8 mouse cellular contexts compared by ENCODE assay signal in the genomic region with DNA sequence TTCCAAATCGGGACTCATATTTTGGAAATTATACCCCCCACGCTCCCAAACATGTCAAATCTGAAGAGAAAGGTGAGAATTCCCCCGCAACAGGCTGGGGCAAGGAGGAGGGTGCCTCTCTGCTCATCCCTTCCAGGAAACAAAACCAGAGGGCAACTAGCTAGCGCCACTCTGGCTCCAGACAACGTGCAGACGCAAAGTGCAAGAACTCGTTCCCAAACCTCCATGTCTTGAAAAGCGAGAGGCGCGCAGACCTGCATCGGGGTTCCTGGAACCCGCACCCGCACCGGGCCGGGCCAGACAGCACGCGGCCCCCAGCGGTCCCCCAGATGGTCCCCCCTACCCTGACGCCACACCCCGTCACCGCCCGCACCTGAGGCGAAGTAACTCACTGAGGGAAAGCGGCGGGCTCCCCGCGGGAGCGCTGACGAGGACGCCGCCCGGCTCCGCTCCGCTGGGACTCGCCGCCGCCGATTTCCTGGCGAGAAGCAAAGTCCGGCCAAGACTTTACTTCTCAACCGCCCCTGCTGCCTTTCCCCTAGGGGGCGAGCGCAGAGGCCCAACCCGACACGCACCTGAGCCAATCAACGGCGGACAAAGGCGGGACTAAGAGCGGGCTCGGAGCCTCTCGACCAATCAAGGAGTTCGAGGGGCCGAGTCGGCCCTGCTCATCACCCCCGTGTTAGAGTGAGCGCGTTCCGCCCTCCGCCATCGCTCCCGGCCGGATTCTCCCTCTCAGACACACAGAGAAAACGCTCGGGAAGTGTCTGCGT. TPM values are rescaled to one million over a fixed set of nuclear protein-coding genes. Genes with fewer than 3 reads are reported as not detected.
DNase-seq lines count a peak whose midpoint lies in the region; ATAC-seq and TF ChIP-seq lines count a peak whose summit lies in the region.

A gene (minus strand): TSS at position 561 of the 773 bp plus-strand sequence.

- H3K9me3 ChIP-seq in kidney, embryonic 14.5 days (ENCODE audit: control insufficient read depth, low read length): no peaks in the 10 kb centered on the region
- no peaks in the 10 kb centered on the region for H3K9me3 ChIP-seq in limb, embryonic 15.5 days

- H3K4me3 ChIP-seq in bone marrow macrophage, adult 2 months (ENCODE audit: insufficient read depth, low read length): peak within 1 kb of the TSS; percentile 70
- peak within 1 kb of the TSS; percentile 100 for H3K4me3 ChIP-seq in embryonic fibroblast, embryonic 13.5 days (ENCODE audit: insufficient read depth, low read length)
- peak within 1 kb of the TSS; percentile 86 for H3K4me3 ChIP-seq in kidney, embryonic 14.5 days (ENCODE audit: low read length)
- H3K4me3 ChIP-seq in limb, embryonic 15.5 days: peak within 1 kb of the TSS; percentile 82

- H3K4me1 ChIP-seq in bone marrow macrophage, adult 2 months (ENCODE audit: control insufficient read depth, insufficient read depth, low read length): peaks cover 33% of the 10 kb centered on the region
- peaks cover 6% of the 10 kb centered on the region; the same call in 1 of the 2 replicates for H3K4me1 ChIP-seq in embryonic fibroblast, embryonic 13.5 days (ENCODE audit: control insufficient read depth, insufficient read depth, low read length)
- peaks cover 16% of the 10 kb centered on the region for H3K4me1 ChIP-seq in kidney, embryonic 14.5 days (ENCODE audit: control insufficient read depth, insufficient read depth, low read length)
- H3K4me1 ChIP-seq in limb, embryonic 15.5 days: peaks cover 19% of the 10 kb centered on the region

- no peaks in the 10 kb centered on the region for H3K27me3 ChIP-seq in kidney, embryonic 14.5 days (ENCODE audit: control insufficient read depth, insufficient read depth, low read length)
- H3K27me3 ChIP-seq in limb, embryonic 15.5 days: no peaks in the 10 kb centered on the region

- peaks cover 11% of the 10 kb centered on the region; the same call in 1 of the 2 replicates for H3K36me3 ChIP-seq in kidney, embryonic 14.5 days (ENCODE audit: control insufficient read depth, insufficient read depth, low read length)
- H3K36me3 ChIP-seq in limb, embryonic 15.5 days: peaks cover 3% of the 10 kb centered on the region; the same call in 1 of the 2 replicates

- WGBS in kidney, embryonic 14.5 days: under 1% methylated on average over 63 of the region's 65 CpGs
- WGBS in limb, embryonic 15.5 days: under 1% methylated on average over 65 of the region's 65 CpGs

- H3K4me2 ChIP-seq in kidney, embryonic 14.5 days (replicated peaks; ENCODE audit: low read depth, low read length): peak within 1 kb of the TSS; percentile 95
- peak within 1 kb of the TSS; percentile 93 for H3K4me2 ChIP-seq in limb, embryonic 15.5 days

- peak within 1 kb of the TSS; percentile 41; the same call in 1 of the 2 replicates for H3K27ac ChIP-seq in bone marrow macrophage, adult 2 months (ENCODE audit: insufficient read depth, low read depth, low read length)
- H3K27ac ChIP-seq in embryonic fibroblast, embryonic 13.5 days (ENCODE audit: insufficient read depth, low read length): peak within 1 kb of the TSS; percentile 36
- peak within 1 kb of the TSS; percentile 86 for H3K27ac ChIP-seq in kidney, embryonic 14.5 days (ENCODE audit: low read depth, low read length)
- peak within 1 kb of the TSS; percentile 94 for H3K27ac ChIP-seq in limb, embryonic 15.5 days

- no peak for TF ChIP-seq CTCF in bone marrow macrophage, adult 2 months (IDR thresholded peaks at IDR 0.05; ENCODE audit: low read depth, low read length)
- no peak for TF ChIP-seq CTCF in embryonic fibroblast, embryonic 13.5 days (IDR thresholded peaks at IDR 0.05; ENCODE audit: borderline replicate concordance, insufficient read depth, low read length)

- DNase-seq in A20 (ENCODE audit: low read depth, low spot score): peak; percentile 97
- DNase-seq in heart, adult 9 months (ENCODE audit: low spot score in 2 of 2): peak; percentile 97 to 98
- DNase-seq in monocyte, adult 2 months (ENCODE audit: low read depth in 1 of 2, low spot score in 2 of 2): peak; percentile 84 to 88
- peak; percentile 98 for DNase-seq in spleen, postnatal 36 days (ENCODE audit: low spot score in 2 of 2)

- peak; percentile 98 for ATAC-seq in kidney, embryonic 14.5 days (ENCODE audit: low FRiP score, low TSS enrichment)
- ATAC-seq in limb, embryonic 15.5 days (ENCODE audit: insufficient number of reproducible peaks, low FRiP score, low TSS enrichment, low read depth): peak; percentile 99

- peak within 1 kb of the TSS; percentile 86 for H3K9ac ChIP-seq in kidney, embryonic 14.5 days (ENCODE audit: low read depth, low read length)
- peak within 1 kb of the TSS; percentile 70 for H3K9ac ChIP-seq in limb, embryonic 15.5 days

- TF ChIP-seq POLR2A in bone marrow macrophage, adult 2 months (IDR thresholded peaks at IDR 0.05; ENCODE audit: borderline replicate concordance, low read depth, low read length): no peak
- peak; percentile 45 for TF ChIP-seq POLR2A in embryonic fibroblast, embryonic 13.5 days (IDR thresholded peaks at IDR 0.05; ENCODE audit: low read depth, low read length)

RNA-seq across cellular contexts. Expression of the gene that starts here (rescaled TPM):
- 4.0 and 7.4 TPM in 2 replicates for polyA plus RNA-seq in bone marrow macrophage, adult 2 months (2012; ENCODE audit: insufficient read depth, insufficient read length, missing spikeins)
- polyA plus RNA-seq in embryonic fibroblast, embryonic 13.5 days (2011; ENCODE audit: insufficient read length, low read depth, missing spikeins): 8.4 and 8.6 TPM in 2 replicates
- 10.8 and 14.4 TPM in 2 replicates for polyA plus RNA-seq in kidney, embryonic 14.5 days (2014; fragmentation: Nextera tagmentation; extraction: Ambion mirVana)
- polyA plus RNA-seq in limb, embryonic 15.5 days (2015; fragmentation: Nextera tagmentation; extraction: Ambion mirVana): 14.2 and 15.7 TPM in 2 replicates

Comparison
In these comparisons a context has a peak if more than half of its experiments do, and no peak if none do; other contexts are left out.
1. Peak in every context shown above with its lines: DNase-seq, ATAC-seq, H3K4me3 ChIP-seq and H3K27ac ChIP-seq.
2. H3K27ac ChIP-seq: peak in every context shown above with its lines; median percentile 94 in limb, embryonic 15.5 days; 86 in kidney, embryonic 14.5 days; 41 in bone marrow macrophage, adult 2 months; 36 in embryonic fibroblast, embryonic 13.5 days.